Mouse (Mus musculus): ENCODE results near the gene Ptpn18.

DNA sequence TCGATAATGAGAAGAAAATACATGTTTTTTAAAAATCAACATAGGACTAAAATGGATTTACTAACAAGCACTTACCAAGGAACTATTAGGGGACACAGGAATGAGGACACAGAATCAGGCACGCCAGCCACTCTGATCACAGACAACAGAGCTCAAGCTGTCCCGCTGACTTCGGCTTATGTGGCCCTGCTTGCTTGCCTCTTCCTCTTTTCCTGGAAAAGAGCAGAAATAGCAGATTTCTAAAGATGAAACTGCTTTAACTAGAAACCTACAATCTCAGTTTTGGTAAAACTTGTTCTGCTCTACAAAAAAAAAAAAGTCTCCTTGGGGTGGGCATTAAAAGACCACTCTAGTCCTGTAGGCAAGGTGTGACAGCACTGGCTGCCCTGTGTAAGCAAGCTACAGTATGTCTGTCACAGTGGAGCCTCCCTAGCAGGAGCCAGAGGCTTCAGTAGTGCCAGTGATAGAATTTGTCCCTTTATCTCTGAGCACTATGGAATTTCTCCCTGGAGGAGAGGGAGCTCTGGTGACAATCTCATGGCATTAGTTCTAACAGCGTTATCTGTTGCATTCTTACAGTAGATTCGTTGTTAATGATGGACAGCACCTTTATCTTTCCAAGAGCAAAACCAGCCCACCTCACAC lies 62.8 kb downstream of the Ptpn18 start:
- TF ChIP-seq CTCF (IDR thresholded peaks at IDR 0.05; ENCODE audit: extremely low read depth, insufficient read depth, insufficient read length, insufficient replicate concordance): no peak
- no peak for TF ChIP-seq POLR2A (IDR thresholded peaks at IDR 0.05; ENCODE audit: low read depth, low read length)
